Mouse (Mus musculus) neural tube, embryonic 14.5 days (tissue): ENCODE data around the gene Efhd1. TPM values are rescaled to one million over a fixed set of nuclear protein-coding genes. Genes with fewer than 3 reads are reported as not detected.

Experiments used
- ATAC-seq: fragments of 200-750 bp; cut with Nextera tagmentation; 2 replicates; pipeline ENCODE4 v1.8.0; 2017; ENCODE audit warnings: low read depth, mild to moderate bottlenecking, moderate TSS enrichment, moderate library complexity
- H3K27ac ChIP-seq: fragments of 300-500 bp; sonication (generic); 2 replicates; pipeline ENCODE4 v1.5.1; 2014; ENCODE audit warnings: low read depth, mild to moderate bottlenecking, control low read depth, low read length, moderate library complexity, mixed read lengths
- H3K27me3 ChIP-seq: fragments of 300-500 bp; sonication (generic); 2 replicates; pipeline ENCODE4 v1.6.1; 2014; ENCODE audit warnings: low read length; ENCODE audit not compliant: control insufficient read depth, insufficient read depth
- H3K36me3 ChIP-seq: fragments of 300-500 bp; sonication (generic); 2 replicates; pipeline ENCODE4 v1.6.1; 2014; ENCODE audit warnings: low read length, mixed read lengths; ENCODE audit not compliant: control insufficient read depth, insufficient read depth
- H3K4me1 ChIP-seq: fragments of 300-500 bp; sonication (generic); 2 replicates; pipeline ENCODE4 v1.6.1; 2014; ENCODE audit warnings: low read length; ENCODE audit not compliant: control insufficient read depth, insufficient read depth
- H3K4me2 ChIP-seq: fragments of 300-500 bp; sonication (generic); 2 replicates; pipeline ENCODE4 v1.6.1; 2014; ENCODE audit warnings: mild to moderate bottlenecking, low read depth, low read length, control low read depth
- H3K4me3 ChIP-seq: fragments of 300-500 bp; sonication (generic); 2 replicates; pipeline ENCODE4 v1.5.1; 2014; ENCODE audit warnings: low read depth, low read length, control low read depth, mixed read lengths
- H3K9ac ChIP-seq: fragments of 300-500 bp; sonication (generic); replicated peaks from 2 replicates; pipeline ENCODE4 v1.6.1; 2014; ENCODE audit warnings: low read depth, mild to moderate bottlenecking, control low read depth, low read length, mixed read lengths
- H3K9me3 ChIP-seq: fragments of 300-500 bp; sonication (generic); 2 replicates; pipeline ENCODE4 v1.6.1; 2016; ENCODE audit warnings: low read length; ENCODE audit not compliant: control insufficient read depth
- WGBS: fragments of 180-500 bp; shearing (Covaris S2); extraction: QIAGEN DNeasy Blood & Tissue Kit; methylation state at CpG from one replicate; pipeline ENCODE4 v1.1.7; 2014; 5-methylcytosine and 5-hydroxymethylcytosine counted together
- polyA plus RNA-seq: library from polyadenylated mRNA; unstranded; fragments of >200 nt; fragmentation: Nextera tagmentation; extraction: Ambion mirVana; gene quantifications from 2 replicates; pipeline ENCODE4 v1.2.1, GENCODE M21; 2014

Gene Efhd1
- polyA plus RNA-seq, 1 experiment from 2014 or later = 1.2 TPM

- Histone ChIP-seq H3K27me3 (no peaks in the 10 kb centered on the region), H3K9me3 (no peaks in the 10 kb centered on the region), H3K4me2 (no peak overlapping the region), H3K27ac (no peak overlapping the region), H3K9ac (no peak overlapping the region), H3K36me3 (peaks cover 10% of the 10 kb centered on the region), H3K4me1 (peaks cover 7% of the 10 kb centered on the region), H3K4me3 (no peak overlapping the region)
- 94% methylated on average over 4 of the region's 4 CpGs for WGBS
- ATAC-seq = no peak
These were observed 67.6 kb downstream of the Efhd1 start for GRCm38 (mm10) chr1:87331774-87332173.

GRCm38 (mm10) chr1:87350576-87350975 lies 86.4 kb downstream of the Efhd1 start:
- Histone ChIP-seq H3K27ac (no peak overlapping the region), H3K36me3 (peaks cover 4% of the 10 kb centered on the region; the same call in 1 of the 2 replicates), H3K9me3 (no peaks in the 10 kb centered on the region), H3K4me1 (no peaks in the 10 kb centered on the region), H3K4me2 (no peak overlapping the region), H3K27me3 (no peaks in the 10 kb centered on the region), H3K4me3 (no peak overlapping the region), H3K9ac (no peak overlapping the region)
- ATAC-seq = no peak
- 93% methylated on average over 2 of the region's 2 CpGs for WGBS

GRCm38 (mm10) chr1:87360276-87360675 lies 96.1 kb downstream of the Efhd1 start:
- WGBS = 71% methylated on average over 1 of the region's 1 CpGs
- no peak overlapping the region for H3K4me2 ChIP-seq
- no peak overlapping the region for H3K4me3 ChIP-seq
- ATAC-seq = no peak
- H3K36me3 ChIP-seq = peaks cover 9% of the 10 kb centered on the region; the same call in 1 of the 2 replicates
- H3K9me3 ChIP-seq = no peaks in the 10 kb centered on the region
- no peak overlapping the region for H3K27ac ChIP-seq
- no peaks in the 10 kb centered on the region for H3K4me1 ChIP-seq
- H3K9ac ChIP-seq = no peak overlapping the region
- no peaks in the 10 kb centered on the region for H3K27me3 ChIP-seq

Other genes with a start within 250 kb of the Efhd1 start
- gene Alppl2, start 174.4 kb upstream of the Efhd1 start, polyA plus RNA-seq = not detected in 2 replicates
- not detected in 2 replicates for gene Alpi, start 162.8 kb upstream of the Efhd1 start, polyA plus RNA-seq
- gene Akp3, start 139.4 kb upstream of the Efhd1 start, polyA plus RNA-seq = not detected in 2 replicates
- 60.2 and 64.9 TPM in 2 replicates for gene Ecel1, start 107.8 kb upstream of the Efhd1 start, polyA plus RNA-seq
- gene Prss56, start 81.0 kb upstream of the Efhd1 start, polyA plus RNA-seq = 0.46 and 6.1 TPM in 2 replicates
- gene Chrnd, start 73.8 kb upstream of the Efhd1 start, polyA plus RNA-seq = not detected in 2 replicates
- gene Chrng, start 59.7 kb upstream of the Efhd1 start, polyA plus RNA-seq = not detected in 2 replicates
- gene Eif4e2, start 50.4 kb upstream of the Efhd1 start, polyA plus RNA-seq = 68.7 and 90.7 TPM in 2 replicates
- gene Gigyf2, start 62.6 kb downstream of the Efhd1 start, polyA plus RNA-seq = 76.4 and 77.0 TPM in 2 replicates
- 0.68 and 1.5 TPM in 2 replicates for gene Kcnj13, start 130.4 kb downstream of the Efhd1 start, polyA plus RNA-seq
- 0.86 and 1.8 TPM in 2 replicates for gene Snorc, start 205.9 kb downstream of the Efhd1 start, polyA plus RNA-seq
- 0.17 and 0.63 TPM in 2 replicates for gene Neu2, start 245.5 kb downstream of the Efhd1 start, polyA plus RNA-seq